Mouse (Mus musculus) lung, postnatal 14 days (tissue): ENCODE results near the gene Slc25a22.

ENCODE experiments used
- DNase-seq: peaks from one replicate; pipeline ENCODE4 v3.0.0; 2021

Gene Slc25a22

GRCm38 (mm10) chr7:141437178-141438120, at the start of gene Slc25a22:
Gene Slc25a22, minus strand, starts transcription at chr7:141437892.
- peak; percentile 81 for DNase-seq

- no peak for DNase-seq
Measured at GRCm38 (mm10) chr7:141487141-141487540, 49.4 kb upstream of the Slc25a22 start.

DNA sequence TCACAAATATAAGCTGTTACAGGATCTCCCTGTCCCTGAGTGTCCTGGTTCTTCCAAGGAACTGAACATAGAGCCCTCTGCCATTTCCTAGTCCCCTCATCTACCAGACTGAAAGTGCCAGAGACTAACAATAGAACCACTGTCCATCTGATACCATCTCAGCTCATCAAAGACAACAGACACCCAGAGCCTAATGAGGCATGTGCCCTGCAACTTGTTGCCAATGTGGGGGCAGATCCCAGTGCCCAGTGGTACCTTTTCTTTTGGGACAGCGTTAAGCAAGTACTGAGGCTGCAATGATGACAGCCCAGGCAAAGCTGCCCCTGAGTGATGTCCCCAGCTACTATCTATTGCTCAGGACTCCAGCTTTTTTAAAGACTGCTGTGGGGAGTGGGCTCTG, 48.5 kb upstream of the Slc25a22 start:
- no peak for DNase-seq

DNA sequence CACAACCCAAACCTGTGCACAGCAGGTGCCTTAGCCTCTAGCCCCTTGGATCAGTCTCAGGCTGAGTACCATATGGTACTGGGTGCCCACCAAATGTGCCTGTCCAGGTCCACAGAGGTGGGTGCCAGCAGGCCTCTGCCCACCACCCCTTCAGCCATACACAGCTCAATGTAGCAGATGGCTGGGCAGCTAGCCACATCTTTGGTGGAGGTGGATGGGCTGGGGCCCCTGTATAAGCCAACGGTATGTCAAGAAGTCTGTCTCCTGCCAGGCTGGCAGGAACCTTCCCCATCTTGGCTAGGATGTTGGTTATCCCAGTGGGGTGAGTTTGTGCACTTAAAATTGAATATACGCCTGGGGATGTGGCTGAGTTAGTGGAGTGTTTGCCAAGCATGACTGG, 47.9 kb upstream of the Slc25a22 start:
- DNase-seq: no peak

GRCm38 (mm10) chr7:141485186-141485585, 47.5 kb upstream of the Slc25a22 start:
- DNase-seq: no peak

DNA sequence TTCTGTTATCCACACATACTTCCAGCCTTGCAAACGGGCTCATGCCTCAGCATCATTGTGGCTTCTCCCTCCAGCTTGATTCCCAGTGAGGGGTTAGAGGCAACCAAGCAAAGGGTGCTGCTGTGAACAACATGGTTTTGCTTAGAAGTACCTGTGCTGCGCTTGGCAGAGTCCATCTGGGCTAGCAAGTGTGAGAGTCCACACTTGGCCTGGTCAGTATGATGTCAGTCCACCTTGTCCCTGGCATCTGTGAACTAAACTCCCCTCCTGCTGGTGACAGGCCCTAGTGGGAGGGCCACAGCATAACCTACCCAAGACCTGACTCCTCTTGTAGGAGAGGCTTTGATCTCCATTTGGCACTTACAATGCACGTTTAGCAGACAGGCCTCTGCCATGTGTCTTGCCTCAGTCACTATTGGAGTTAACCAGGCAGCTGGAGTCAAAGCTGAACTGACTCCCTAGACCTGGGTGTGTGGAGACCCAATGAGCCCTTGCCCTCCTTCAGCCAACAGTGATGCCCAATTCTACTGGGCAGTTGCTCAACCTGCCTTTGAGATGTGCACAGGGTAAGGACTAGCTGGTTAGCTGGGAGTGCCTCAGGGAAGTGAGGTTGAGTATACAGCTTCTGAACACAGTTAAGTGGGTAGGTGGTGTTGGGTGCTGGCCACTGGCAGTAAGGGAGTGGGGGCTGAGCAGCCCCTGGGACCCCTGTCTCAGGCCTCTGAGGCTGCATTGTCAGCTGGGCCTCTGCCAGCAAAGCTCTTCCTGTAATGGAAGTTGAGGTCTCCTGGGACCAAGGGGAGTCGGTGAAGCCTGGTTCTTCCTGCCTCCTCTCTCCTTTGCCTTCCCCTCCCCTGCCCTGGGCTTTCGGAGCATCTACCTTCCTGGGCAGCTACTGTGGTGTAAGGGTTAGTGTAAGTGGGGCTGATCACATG, 46.8 kb upstream of the Slc25a22 start:
- no peak for DNase-seq

DNA sequence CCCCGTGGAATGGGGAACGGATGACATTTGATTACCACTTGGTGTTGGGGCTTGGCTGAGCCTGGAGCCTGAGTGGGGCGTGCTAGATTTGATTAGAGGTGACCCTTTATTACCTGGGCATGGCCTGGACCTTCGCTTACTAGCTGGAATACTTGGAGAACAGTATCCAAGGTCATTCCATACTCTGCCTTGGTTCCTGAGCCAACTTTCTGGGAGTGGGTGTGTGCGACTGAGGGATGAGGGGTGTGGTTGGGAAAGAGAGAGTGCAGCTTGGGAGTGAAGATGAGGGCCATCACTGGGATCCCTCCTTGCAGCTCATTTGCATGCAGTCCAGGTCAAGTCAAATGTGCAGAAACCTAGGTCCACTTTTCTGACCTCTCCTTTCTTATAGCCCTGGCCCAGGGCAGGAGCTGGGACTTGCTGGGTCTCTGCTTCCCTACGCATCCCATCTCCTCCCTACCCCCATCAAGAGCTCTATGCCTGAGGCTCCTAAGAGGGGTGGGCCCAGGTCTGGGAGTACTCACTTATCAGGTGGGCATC, 45.5 kb upstream of the Slc25a22 start:
- no peak for DNase-seq

GRCm38 (mm10) chr7:141482531-141483024, 44.9 kb upstream of the Slc25a22 start:
- no peak for DNase-seq

DNA sequence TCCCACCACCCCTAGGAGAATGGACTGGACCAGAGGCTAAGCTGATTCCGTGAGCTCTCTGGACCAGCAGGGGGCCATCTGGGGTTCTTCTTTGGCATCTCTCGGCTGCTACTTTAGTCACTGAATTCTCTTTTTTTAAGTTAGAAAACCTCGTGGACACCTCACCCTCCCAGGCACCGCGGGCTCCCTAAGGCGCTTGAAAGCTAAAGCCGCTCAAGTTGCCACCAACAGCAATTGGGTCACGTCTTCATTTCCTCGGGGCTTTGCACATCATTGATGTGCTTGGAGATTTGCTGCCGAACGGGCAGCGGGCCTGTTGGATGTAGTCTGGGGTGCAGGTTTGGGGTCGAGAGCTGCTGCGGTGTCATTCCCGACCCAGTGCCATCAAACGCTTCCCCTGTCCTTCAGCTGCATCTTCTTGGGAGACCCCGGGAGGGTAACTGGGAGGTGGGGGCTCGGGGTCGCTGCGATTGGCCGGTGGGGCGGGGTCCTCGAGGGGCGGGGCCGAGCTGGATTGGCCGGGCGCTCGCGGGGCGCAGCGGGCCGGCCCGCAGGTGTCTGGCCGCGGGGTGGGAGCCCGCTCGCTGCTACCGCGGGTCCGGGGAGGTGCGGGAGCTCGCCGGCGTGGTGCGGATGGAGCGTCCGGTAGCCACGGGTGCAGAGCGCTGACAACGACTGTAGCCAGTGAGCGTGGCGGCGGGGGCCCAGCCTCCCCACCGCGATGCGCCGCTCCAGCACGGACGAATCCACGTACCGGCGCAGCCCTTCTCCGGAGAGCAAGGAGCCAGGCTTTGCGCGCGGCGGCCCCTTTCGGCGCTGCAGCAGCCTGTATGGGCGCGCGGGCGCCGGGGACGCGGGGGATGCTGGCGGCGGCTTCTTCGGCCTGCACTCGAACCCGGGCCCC, 44.1 kb upstream of the Slc25a22 start:
- peak; percentile 58 for DNase-seq

DNA sequence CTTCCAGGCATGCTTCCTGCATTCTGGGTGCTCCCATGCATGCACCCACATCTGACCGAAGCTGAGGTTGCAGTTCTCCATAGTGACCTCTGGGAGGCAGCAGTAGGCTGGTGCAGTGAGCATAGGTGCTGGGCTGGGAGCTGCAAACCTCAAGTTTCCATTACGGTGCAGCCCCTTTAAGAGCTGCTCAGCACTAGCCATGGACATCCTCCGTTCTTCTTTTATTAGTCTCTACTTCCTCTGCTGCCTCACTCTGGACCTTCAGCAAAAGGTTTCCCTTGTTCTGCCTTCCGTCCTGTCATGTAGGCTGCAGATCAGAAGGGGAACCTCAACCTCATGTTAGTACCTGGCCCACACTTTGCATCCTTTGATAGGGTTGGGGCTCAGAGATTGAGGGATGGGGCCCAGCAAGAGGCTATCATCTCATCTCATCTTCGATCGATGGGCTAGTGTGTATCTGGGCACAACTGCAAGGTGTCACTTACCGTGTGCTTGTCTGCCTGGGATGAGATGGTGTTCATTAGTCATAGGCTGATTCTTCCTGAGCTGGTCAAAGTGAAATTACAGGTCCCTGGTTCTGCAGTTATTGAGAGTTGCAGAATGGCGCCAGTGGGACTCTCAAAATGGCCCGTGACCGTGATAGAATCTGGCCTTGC, 43.3 kb upstream of the Slc25a22 start:
- peak; percentile 75 for DNase-seq

- DNase-seq: no peak
Measured at GRCm38 (mm10) chr7:141478270-141478748, 40.6 kb upstream of the Slc25a22 start.

GRCm38 (mm10) chr7:141477578-141478269, 40.0 kb upstream of the Slc25a22 start:
- no peak for DNase-seq

- no peak for DNase-seq
Measured at GRCm38 (mm10) chr7:141476981-141477370, 39.3 kb upstream of the Slc25a22 start.

DNA sequence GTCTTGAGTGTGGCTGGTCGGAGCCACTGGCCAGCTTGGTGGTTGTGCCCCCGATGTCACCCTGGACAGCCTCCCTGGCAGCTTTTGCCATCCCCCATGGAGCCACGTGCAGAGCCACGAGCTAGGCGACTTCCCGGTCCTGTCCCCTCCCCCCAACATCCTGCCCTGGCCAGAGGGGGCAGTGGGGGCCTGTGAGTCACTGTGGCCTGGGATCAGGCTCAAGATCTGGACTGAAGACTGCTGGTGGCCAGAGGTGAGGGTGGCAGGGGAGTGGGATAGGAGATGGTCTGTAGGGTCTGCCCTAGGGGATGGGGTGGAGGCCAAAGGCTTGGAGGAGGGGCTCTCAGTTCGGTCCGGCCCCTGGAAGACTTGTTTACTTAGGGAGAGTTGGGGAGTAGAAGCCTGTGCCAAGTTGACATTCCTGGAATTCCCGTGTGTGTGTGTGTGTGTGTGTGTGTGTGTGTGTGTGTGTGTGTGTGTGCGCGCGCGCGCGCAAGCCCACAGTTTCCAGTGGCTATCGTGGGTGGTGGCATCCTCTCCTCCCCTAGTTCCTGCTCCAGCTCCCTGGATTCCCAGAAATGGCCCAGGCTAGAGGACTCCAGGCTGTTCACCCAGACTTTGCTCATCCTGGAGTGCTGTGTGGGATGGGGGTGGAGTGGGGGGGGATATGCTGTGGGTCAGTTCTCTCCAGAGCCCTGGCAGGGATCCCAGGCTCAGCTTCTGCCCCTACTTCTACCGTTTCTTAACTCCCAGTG, 38.7 kb upstream of the Slc25a22 start:
- DNase-seq: peak; percentile 86

DNA sequence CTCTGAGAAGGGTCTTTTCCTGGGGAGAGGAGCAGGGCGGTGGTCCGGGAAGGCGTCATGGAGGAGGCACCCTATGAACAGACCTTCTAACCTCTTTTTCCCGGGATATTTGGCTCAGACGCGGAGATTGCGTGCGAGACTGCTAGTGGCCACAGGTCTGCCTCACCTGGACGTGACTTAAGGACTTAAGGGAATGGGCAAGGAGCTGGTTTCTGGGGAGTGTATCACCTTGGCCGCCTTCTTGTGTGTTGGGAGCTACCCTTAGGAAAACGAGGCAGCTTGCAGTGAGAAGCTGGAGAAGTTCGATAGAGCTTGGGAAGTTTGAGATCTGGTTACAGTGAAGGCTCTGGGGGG, 38.1 kb upstream of the Slc25a22 start:
- no peak for DNase-seq

DNA sequence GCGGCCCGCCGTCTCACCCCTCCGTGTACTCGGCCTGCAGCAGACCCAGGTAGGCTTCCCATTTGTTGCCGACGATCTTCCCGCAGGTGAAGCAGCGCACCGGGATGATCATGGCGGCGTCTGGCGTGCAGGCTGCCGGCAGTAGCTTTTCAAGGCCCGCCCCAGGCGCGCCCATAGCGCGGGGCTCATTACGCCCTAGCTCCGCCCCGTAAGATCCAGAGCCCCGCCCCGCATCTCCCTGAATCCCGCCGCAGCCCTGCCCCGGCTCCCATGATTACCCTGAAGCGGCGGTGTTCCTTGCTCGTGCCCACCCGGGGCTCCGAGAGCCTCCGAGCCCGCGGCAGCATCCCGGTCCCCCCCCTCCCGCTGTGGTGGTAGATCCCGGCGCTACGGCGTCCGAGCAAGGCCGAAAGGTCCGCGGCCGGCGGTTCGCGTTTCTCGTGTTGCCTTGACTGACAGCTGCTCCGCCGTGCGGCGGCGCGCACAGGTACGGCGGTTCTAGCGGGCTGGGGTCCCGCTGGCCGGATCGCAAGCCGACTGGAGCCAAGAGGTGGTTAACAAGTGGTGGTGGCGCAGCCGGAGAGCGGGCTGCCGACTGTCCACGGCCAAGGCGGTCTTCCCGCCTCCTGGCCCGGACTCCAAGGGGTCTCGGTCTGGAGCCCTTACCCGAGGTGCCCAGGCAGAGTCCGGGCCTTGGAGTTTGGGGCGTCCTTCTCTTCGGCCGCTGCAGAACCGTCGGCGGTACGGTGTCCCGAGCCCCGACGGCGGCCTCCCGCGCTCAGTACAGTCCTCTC, 37.5 kb upstream of the Slc25a22 start, which contains the start of the genes Polr2l and Tspan4:
Polr2l (minus strand) TSS at position 122 of the 794 bp plus-strand sequence.
Tspan4 (plus strand) TSS at position 230 of the 794 bp plus-strand sequence.
- peak; percentile 83 for DNase-seq

- DNase-seq: no peak
Measured at GRCm38 (mm10) chr7:141474160-141474559, 36.5 kb upstream of the Slc25a22 start.

GRCm38 (mm10) chr7:141472763-141473162, 35.1 kb upstream of the Slc25a22 start:
- DNase-seq: no peak

GRCm38 (mm10) chr7:141472226-141472625, 34.5 kb upstream of the Slc25a22 start:
- DNase-seq: no peak
